Mouse (Mus musculus) adrenal gland, adult 2 months (tissue): ENCODE results near the gene March2. TPM values are rescaled to one million over a fixed set of nuclear protein-coding genes. Genes with fewer than 3 reads are reported as not detected.
"Not testable (repeated sequence)": the region's sequence is repeated elsewhere in the genome, so short reads cannot be mapped to it uniquely, and the experiment has no call there.

Experiments used
- DNase-seq: peaks from one replicate; pipeline ENCODE4 v3.0.0; 2021
- long read RNA-seq: library from polyadenylated mRNA; stranded (forward); transcript quantifications from one replicate; pipeline ENCODE4 v2.0.0, GENCODE M21; 2021
- polyA plus RNA-seq: library from polyadenylated mRNA; depleted of rRNA; stranded (reverse); fragments of >200 nt; gene quantifications from 2 replicates; pipeline ENCODE4 v1.2.3, GENCODE M21; 2012; rRNA removed
- total RNA-seq, 2 experiments: library from RNA; stranded (reverse); gene quantifications; 2 replicates each; pipeline ENCODE4 v1.2.3; 2021

March2 gene
- total RNA-seq (100 to 1,000 TPM; 112 to 117 TPM), polyA plus RNA-seq (150 and 170 TPM in 2 replicates)
- long read RNA-seq, transcript March2-205 (5 exons, 1,418 nt), result minor isoform, 9 of 130 reads
- long read RNA-seq, transcript March2-203 (5 exons, 1,398 nt), result major isoform, 89 of 130 reads
- long read RNA-seq, partial matches to known transcripts, result 3 of 130 reads
- long read RNA-seq, other reads (novel, unspliced or antisense), result 25 of 130 reads

DNA sequence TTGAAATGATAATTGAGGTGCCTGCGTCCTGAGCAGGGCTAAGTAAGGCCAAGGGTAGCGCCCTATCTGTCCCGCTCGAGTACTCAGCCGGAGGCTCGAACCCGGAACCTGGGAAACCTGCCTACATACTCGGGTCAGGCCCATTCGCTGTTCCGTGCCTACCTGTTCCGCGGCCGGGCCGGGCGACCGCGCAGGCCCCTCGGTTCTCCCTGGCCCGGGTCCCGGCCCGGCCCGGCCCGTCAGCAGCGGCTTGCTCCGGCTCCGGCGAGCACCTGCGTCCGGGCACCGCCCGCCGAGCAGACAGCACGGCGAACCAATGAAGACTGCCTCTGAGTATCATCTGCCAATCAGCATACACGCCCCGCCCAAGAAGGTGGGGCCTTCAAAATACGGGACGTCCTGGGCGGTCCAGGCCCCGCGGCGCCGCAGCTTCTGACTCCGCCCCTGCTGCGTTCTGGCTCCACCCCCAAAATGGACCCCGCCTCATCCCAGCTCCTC, at the start of gene March2:
Gene March2 (minus strand): TSS at position 287 of the 498 bp plus-strand sequence.
- peak; percentile 99 for DNase-seq

DNA sequence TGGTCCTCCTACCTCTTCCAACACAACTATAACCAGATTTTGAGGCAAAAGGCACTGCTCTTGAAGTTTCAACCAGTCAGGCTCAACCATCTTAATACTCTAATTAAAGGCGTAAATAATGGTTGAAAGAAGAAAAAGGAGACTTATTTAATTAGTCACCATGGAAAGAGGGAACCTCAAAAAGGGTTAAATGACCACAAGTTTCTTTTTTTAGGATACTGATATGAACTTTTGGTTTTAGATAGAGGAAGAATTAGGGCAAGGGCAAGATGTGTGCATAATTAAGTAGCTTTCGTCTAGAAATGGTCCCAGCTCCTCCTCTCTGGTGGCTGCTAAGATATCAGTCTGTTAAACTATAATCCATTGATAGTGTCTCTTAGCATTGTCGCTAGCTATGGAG, 47.9 kb upstream of the March2 start:
- no peak for DNase-seq

DNA sequence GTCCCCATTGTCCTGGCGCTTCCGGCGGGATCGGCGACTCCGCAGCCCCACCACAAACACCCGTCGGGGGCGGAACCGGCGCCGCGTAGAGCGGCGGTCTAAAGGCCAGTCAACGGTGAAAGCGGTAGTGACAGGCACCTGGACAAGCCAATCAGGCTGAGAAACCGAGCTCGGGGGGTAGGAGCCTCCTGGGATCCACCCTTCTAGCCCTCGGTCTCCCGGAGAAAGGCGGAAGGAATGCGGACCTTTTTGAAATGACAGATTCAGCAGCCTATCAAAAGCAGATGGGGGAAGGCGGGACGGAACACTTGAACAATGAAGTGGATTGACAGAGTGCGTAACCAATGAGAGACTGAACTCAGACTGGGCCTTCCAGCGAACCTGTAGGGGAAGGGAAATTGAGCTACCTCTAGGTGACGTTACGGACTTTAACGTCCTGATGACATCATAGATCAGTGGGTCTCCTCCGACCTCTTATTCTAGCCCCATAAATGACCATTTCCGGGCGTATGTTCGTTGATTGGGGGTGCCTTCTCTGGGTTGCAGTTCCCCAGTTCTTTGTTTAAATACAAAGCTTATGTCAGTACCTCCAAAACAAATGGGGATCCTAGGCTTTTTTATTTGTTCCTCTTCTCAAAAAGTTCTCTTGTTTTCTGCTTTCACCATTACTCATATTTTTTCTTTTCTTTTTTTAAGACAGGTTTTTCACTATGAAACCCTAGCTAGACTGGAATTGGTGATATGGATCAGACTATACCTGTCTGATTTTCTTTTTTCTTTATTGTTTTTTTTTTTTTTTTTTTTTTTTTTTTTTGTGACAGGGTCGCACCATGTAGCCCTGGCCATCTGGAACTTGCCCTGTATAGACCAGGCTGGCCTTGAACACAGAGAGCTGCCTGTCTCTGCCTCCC, 42.0 kb upstream of the March2 start, which contains the start of gene Rab11b:
Gene Rab11b (minus strand): TSS at position 276 of the 911 bp plus-strand sequence.
- peak; percentile 100 for DNase-seq

DNA sequence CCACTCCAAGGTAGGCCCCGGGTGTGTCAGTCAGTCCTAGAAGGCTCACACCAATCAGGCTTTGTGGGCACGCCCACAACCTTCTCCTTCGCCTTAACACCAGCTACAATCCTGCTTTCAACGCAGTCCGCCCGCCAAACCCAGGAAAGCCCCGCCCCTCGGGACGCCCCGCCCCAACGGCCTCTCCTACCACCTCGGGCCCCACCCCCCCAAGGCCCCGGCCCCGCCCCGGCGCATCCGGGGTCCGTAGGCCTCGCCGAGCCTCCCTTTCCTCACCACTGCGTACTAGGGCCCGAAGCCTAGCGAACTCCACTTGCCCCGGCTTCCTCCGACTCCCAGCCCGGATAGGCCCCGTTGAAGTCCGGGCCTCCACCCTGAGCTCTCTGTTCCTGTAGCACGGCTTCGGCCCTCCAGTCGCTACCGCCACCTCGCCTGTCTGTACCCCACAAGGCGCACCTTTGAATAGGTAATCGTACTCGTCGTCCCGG, 41.3 kb upstream of the March2 start:
- DNase-seq, result peak; percentile 98

DNA sequence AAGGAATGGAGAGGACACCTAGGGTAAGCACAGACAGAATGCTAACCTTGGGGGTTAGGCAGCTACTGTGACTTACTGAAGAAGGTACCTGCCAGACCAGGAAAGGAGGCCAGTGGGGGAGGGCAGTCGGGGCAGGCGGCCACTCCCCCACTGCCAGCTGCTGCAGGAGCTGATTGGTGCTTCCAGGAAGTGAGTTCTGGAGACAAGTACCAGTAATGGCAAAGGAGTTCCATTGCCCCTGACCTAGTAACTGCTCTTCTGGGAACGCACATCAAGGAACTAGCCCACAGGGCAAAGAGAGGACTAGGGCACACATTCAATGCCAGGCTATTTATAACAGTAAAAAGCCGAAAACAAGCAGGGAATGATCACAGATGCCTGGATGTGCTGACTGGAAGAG, 38.8 kb upstream of the March2 start:
- peak; percentile 72 for DNase-seq

DNA sequence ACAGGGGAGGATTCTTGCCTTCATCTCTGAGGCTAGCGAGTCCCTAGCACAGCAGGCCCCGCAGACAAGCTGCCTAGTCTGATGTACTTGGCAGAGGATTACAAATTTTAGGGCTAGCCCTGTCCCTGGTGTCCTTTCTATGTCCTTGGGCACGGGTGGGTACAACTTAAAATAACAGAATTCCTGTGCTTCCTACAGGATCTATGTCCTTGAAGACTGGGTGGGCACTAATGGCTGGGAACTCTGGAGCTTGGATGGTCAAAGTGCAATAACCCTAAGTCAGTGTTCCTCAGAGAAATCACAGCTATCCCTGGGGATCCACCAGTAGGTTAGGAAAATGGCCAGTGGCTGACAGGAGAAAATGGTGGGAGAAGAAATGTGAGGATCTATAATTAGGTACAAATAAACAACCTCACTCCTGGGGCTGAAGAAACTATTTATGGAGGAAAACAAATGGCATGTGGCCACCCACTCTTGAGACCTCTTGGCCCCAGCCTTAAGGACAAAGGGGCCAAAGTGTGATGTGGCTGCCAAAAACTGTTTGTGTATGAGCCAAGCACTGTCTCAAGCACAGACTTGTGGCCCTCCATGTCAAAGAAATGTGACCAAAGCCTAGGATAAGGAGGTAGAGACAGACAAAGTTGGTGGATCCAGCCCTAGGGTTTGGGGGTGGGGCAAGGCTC, 37.8 kb upstream of the March2 start:
- peak; percentile 51 for DNase-seq

DNA sequence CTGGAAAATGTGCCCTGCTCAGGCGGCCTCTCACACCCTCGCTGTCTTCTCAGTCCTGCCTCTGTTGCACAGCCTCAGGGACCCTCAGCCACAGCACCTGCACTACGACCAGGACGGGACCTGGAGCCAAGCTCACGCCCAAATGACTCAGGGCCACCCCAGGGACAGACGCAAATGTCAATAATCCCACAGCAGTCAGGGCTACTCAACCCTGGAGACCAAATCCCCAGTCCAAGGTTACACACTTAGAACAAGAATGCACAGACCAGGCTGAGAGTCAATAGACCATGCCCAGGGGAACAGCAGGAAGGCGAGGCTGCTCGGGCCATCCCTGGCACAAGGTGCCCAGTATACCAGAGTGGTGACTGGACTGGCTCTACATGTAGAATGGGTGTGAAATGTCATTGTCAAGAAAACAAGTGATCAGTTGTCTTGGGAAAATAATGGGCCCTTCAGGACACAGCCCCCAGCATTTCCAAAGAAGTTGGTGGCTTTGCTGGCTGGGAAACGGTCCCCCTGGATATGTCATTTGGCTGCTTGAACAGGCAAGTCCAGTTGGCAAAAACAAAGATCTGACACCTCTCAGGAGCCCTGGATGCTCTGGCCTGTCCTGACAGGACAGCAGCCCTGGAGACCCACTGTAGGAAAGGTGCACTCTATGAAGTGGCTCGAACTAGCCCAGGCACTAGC, 37.1 kb upstream of the March2 start:
- peak; percentile 88 for DNase-seq

DNA sequence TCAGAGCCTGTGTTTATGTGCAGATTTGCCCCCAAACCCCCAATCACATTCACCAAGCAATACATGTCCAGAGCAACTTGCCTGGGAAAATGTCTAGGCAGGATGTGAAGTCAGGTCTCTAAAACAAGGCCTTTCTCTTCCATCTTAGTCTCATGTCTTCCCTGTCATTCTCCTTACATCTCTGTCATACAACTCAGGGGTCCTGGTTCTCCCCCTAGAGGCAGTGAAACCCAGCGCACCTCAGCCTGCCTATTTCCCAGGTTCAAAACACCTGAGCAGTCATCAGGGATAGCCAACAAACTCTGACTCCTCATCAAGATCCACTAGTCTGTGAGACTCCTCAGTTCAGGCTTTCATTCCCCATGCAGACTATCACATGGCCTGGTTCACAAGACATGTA, 36.2 kb upstream of the March2 start:
- no peak for DNase-seq

DNA sequence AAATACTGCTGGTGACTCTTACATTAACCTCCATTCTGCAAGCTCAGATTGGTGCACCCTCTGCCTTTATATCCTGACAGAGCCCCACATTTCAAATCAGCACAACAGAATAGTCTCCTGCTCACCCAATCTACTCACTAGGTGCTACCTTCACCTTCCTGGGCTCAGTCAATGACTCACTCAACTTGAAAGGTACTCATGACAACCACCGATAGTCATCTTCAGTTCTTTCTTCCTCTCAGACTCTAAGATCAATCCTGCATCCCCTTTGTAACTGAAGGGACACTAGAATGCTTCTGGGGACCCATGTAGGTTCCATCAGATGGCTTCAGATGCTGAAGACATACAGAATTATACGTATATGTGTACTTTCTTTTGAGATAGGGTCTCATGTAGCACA, 33.8 kb upstream of the March2 start:
- no peak for DNase-seq

DNA sequence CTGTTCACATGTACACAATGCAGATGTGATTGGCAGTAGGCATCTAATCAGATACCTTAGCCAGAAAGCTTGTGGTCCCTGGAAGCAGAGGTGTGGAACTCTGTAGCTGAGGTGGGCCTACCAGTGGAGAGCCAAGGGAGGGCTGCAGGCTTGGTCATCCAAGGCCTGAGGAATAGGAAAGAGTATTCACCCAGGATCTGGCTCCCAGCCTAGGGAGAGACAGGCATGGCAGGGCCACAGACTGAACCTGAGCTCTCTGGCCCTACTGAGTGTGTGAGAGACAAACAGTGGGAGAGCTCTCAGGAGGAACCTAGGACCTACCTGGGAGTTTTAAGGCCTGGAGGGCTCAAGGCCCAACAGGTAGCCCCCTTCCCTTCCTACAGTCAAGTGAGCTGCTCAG, 32.7 kb upstream of the March2 start:
- no peak for DNase-seq

DNA sequence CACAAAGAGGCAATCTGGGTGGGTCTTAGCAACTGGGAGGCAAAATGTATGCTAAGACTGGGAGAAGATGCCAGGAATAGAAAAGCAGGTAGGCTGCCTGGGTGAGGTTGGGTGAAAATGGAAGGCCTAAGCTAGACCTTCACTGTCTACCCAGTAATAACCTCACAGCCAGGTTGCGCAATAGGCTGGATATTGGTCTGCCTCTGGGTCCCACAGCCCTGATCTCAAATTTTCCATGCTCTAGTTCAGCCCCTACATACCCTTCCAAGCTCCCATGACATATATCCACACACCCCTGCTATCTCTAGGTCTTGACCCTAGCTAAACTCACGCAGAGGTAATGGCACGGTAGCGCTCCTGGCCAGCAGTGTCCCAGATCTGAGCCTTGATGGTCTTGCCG, 31.0 kb upstream of the March2 start:
- DNase-seq, result peak; percentile 51

DNA sequence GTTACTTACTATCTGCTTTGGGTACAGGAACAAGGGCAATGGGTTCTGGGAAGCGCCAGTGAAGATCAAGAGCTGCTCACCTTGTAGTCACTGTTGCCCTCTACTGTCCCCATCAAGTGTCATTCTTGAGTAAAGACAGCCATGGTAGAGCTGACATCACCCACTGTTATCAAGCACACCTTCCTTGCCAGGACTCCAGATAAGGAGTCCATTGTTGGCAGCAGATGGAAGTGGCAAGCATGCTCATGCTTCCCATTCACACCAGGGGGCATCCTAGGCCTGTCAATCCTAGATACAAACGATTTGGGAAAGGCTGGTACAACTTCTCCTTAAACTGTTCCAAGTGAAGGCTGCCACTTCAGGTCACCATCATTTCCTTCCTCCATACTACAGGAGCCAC, 27.5 kb upstream of the March2 start:
- DNase-seq, result peak; percentile 53

DNA sequence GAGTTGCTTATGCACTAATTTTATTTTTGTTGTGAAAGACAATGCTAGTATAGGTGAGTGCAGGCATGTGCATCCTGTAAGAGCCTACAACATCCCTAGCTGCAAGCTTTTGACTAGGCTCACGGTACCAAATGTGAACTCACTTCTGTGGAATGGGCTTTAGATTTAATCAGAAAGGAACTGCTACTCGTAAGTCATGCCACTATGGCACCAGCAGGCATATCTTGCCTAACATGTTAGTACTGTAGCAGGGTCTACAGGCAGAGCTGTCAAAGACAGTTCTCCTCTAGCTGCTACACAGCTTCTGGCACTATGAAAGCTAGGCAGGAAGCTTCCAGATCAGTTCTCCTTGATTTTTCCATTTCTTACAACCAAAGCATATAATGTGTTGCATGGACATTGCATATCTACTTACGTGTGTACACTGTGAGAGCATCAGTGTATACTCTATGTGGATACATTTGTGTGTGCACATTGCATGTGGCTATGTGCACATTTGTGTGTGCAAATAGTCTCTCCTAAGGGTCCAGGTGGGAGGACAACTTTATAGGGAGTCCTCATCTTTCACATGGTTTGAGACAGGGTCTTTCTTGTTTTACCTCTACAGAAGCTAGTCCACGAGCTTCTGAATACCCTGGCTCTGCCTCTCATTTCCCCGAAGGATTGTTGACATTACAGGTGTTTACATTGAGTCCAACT, 26.4 kb upstream of the March2 start:
- no peak for DNase-seq

DNA sequence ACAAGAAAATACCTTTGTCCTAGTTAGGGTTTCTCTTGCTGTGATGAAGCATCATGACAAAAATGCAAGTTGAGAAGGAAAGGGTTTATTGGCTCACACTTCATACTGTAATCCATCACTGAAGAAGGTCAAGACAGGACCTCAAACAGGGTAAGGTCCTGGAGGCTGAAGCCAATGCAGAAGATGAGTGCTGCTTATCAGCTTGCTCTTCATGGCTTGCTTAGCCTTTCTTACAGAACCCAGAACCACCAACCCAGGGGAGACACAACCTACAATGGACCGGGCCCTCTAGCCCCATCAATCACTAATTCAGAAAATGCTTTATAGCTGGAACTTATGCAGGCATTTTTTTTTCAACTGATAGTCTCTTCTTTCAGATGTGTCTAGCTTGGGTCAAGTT, 23.9 kb upstream of the March2 start:
- DNase-seq, result no peak

DNA sequence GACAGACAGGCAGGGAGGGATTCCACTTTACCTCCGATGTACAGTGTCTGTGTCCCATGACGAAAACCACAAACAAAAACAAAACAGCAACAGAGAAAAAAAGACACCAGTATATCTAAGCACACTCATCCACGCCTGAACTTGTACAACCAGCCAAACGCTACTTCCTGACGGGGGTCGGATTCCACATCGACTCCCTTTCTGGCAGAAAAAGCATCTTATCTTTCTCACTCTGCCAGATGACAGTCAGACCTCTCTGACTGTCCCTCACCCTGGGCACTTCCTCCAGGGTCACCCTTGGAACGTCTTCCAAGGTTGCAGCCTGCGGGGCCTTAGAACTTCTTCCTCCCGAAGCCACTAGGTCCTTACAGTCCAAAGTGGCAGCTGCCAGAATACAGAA, 15.1 kb upstream of the March2 start:
- DNase-seq, result not testable (repeated sequence)

DNA sequence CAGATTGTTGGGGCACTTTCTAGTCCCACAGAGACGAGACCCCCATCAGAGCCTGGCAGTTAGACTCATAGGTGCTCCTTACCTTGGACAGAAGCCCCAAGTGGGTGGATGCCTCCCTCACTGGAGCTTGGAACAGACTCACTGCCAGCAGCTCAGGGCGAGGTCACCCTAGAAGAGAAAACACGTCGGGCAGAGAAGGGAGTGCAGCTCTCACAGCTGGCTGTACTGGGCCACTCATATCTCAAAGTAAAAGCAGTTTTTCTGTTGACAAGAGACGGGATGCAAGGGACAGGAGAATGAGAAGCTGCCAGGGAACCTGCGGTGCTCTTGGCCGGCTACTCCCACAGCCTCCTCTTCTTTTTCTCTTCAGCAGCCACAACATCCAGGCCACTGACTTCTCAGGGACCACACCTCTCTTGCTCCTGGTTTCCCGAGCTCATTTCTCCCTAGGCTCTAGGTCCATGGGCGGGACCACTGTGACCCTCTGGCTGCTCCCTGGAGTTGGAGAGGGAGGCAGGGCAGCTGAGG, 14.2 kb upstream of the March2 start:
- DNase-seq, result not testable (repeated sequence)

DNA sequence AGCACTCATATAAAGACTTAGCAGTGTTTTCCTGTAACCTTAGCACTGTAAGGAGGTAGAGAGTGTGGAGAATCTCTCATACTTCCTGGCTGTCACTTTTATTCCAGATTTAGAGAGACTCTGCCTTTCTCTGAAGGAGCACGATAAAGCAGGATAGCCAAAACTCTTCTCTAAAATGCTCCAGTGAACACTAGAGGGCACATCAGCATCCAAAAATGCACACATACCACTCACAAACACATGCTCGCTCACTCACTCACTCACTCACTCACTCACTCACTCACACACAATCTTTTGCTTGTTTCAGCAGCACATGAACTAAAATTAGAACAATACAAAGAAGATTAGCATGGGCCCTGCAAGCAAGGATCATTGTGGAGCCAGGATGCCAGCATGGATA, 10.7 kb upstream of the March2 start:
- no peak for DNase-seq

DNA sequence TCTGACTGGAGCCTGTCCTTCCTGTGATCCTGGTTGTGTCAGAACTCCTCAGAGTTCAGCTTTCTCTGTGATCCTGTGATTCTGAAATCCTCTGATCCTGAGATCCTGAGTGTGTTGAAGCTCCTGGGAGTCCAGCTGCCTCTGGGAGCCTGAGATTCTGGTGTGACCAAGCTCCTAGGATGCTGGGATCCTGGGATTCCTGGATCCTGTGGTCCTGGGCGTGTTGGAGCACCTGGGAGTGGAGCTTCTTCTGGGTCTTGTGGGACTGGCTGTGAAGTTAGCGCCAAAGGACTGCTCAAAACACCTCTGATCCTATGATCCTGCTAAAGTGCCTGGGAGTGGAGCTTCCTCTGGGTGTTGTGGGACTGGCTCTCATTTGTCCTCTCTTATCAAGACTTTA, 9.9 kb upstream of the March2 start:
- DNase-seq, result no peak

DNA sequence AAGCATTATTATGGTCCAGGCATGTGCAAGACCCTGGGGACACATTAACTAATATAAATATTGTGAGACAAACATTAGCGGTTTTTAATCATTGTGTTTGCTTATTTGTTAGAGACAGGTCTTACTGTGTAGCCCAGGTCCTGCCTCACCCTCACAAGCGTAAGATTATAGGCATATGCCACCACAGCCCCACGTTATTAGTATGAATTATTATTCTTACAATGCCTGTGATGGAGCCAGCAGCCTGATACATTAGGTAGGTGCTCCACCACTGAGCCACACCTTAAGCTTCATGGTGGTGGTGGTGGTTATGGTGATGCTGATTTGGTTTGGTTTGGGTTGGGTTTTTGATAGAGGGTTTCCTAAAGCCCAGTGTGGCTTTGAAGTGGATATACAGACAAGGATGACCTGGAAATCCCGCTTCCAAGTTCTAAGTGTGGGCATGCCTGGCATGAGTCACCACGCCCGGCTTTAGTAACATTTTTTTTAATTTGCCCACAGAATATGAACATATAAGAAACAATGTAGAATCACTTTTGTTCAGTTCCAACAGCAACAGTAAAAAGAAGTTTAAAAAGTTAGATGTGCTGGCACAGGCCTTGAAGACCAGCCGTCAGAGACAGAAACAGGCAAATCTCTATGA, 1.4 kb upstream of the March2 start:
- DNase-seq, result no peak

DNA sequence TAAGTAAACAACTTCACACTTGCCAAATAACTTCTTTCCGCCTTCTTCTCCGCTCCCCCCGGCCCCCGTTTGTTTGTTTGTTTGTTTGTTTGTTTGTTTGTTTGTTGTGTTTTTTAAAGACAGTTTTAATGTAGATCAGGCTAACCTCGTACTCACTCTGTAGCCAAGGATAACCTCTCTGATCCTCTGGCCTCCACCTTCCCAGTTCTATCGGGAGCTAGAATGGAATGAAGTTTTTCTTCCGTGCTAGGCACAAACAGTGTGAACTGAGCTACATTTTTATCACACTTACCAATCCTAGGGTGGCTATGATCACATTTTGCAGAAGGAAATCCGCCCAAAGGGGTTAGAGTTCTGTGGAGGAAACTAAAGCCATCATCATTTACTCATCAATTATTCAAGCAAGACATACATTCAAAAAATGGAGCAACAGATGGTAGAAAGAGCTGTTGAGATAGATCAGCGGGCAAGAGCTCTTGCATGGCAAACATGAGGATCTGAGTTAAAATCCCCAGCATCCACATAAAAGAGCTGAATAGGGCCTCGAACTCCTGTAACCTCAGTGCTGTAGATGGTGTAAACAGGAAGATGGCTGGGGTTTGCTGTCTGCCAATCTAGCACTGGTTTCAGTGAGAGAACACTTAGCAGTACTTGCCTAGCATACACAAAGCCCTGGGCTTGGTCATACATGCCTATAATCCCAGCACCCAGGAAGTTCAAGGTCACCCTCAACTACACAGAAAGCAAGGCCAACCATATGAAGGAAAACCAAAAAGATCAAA, 665 bp upstream of the March2 start:
- no peak for DNase-seq
